In the genomic region with DNA sequence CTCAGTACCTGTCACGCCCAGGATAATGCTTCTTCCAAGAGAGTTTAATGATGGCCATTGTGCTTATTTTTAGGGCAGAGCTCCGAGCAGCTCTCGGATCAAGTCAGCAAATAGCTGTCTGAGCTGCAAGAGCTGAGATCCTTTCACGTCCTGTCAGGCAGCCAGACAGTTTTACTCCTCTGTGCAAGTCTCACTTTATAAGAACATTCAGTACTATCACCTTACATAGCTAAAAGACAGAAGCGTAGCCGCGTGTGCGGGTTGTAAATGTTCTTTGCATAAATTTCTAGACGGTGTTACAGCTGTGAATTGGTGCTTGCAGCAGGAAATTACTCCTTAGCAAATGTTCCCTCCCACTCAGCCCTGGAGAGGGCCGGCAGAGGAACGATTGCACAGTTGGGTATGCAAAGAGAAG, we compare ENCODE assay signal across 9 mouse cellular contexts. TPM values are rescaled to one million over a fixed set of nuclear protein-coding genes. Genes with fewer than 3 reads are reported as not detected.
DNase-seq lines count a peak whose midpoint lies in the region; ATAC-seq and TF ChIP-seq lines count a peak whose summit lies in the region.
"Had no signal": no experiment of that assay in that cellular context is flagged by ENCODE, and none has a peak within 500 bp of the region (broad histone marks: within the 10 kb centered on the region; RNA-seq: fewer than 3 reads in every experiment).

No protein-coding gene starts in this region.

- H3K27me3 ChIP-seq in embryonic facial prominence, embryonic 13.5 days = no peaks in the 10 kb centered on the region
- H3K27me3 ChIP-seq in forebrain, embryonic 15.5 days = no peaks in the 10 kb centered on the region
- H3K27me3 ChIP-seq in midbrain, embryonic 16.5 days (ENCODE audit: control insufficient read depth, insufficient read depth, low read depth, low read length) = no peaks in the 10 kb centered on the region

- H3K4me3 ChIP-seq in layer of hippocampus, adult 2 months = no peak overlapping the region; the same call in 1 of the 2 replicates
- H3K4me3 ChIP-seq in embryonic facial prominence, embryonic 13.5 days = no peak overlapping the region
- no peak overlapping the region for H3K4me3 ChIP-seq in forebrain, embryonic 15.5 days
- H3K4me3 ChIP-seq in midbrain, embryonic 16.5 days (ENCODE audit: low read depth, low read length) = no peak overlapping the region

- 0 out of 2 replicates have a peak, but pooled peaks cover 9% of the 10 kb centered on the region for H3K36me3 ChIP-seq in embryonic facial prominence, embryonic 13.5 days
- H3K36me3 ChIP-seq in forebrain, embryonic 15.5 days = no peaks in the 10 kb centered on the region
- H3K36me3 ChIP-seq in midbrain, embryonic 16.5 days (ENCODE audit: control insufficient read depth, insufficient read depth, low read length) = no peaks in the 10 kb centered on the region

- H3K9ac ChIP-seq in embryonic facial prominence, embryonic 13.5 days = peak overlapping the region; percentile 32; the same call in 1 of the 2 replicates
- H3K9ac ChIP-seq in forebrain, embryonic 15.5 days (replicated peaks) = 0 out of 2 replicates have a peak overlapping the region, but pooled peaks have one; percentile 3
- H3K9ac ChIP-seq in midbrain, embryonic 16.5 days (ENCODE audit: low read depth, low read length) = no peak overlapping the region

- no peak overlapping the region for H3K4me2 ChIP-seq in embryonic facial prominence, embryonic 13.5 days
- H3K4me2 ChIP-seq in forebrain, embryonic 15.5 days (replicated peaks) = no peak overlapping the region
- H3K4me2 ChIP-seq in midbrain, embryonic 16.5 days (ENCODE audit: low read length) = no peak overlapping the region

- DNase-seq in layer of hippocampus, adult 2 months (ENCODE audit: low spot score in 2 of 2) = no peak
- DNase-seq in layer of hippocampus, adult 9-11 months = no peak
- DNase-seq in layer of hippocampus, adult 11-12 months (ENCODE audit: low spot score) = no peak
- no peak for DNase-seq in gastrocnemius, postnatal 36 days
- DNase-seq: embryo, embryonic 11 days; lung, postnatal 36 days had no signal

- WGBS in embryonic facial prominence, embryonic 13.5 days = 64% methylated on average over 11 of the region's 11 CpGs
- WGBS in forebrain, embryonic 15.5 days = 23% methylated on average over 11 of the region's 11 CpGs
- 39% methylated on average over 11 of the region's 11 CpGs for WGBS in midbrain, embryonic 16.5 days

- ATAC-seq in embryonic facial prominence, embryonic 13.5 days (ENCODE audit: insufficient number of reproducible peaks, insufficient read depth, low FRiP score, low TSS enrichment, low read depth) = no peak
- ATAC-seq in forebrain, embryonic 15.5 days (replicated peaks) = no peak; the same call in 1 of the 2 replicates
- ATAC-seq in midbrain, embryonic 16.5 days = no peak

- no peaks in the 10 kb centered on the region for H3K9me3 ChIP-seq in embryonic facial prominence, embryonic 13.5 days
- no peaks in the 10 kb centered on the region for H3K9me3 ChIP-seq in forebrain, embryonic 15.5 days
- no peaks in the 10 kb centered on the region for H3K9me3 ChIP-seq in midbrain, embryonic 16.5 days (replicated peaks; ENCODE audit: control insufficient read depth, low read length, poor library complexity, severe bottlenecking)

- TF ChIP-seq CTCF in layer of hippocampus, adult 2 months (conservative IDR thresholded peaks at IDR 0.05) = no peak

- H3K27ac ChIP-seq in layer of hippocampus, adult 2 months = peak overlapping the region; percentile 53
- H3K27ac ChIP-seq in embryonic facial prominence, embryonic 13.5 days = no peak overlapping the region
- H3K27ac ChIP-seq in forebrain, embryonic 15.5 days (replicated peaks) = peak overlapping the region; percentile 76
- H3K27ac ChIP-seq in midbrain, embryonic 16.5 days (ENCODE audit: low read length) = peak overlapping the region; percentile 21; the same call in 1 of the 2 replicates

- H3K4me1 ChIP-seq in embryonic facial prominence, embryonic 13.5 days = peaks cover 5% of the 10 kb centered on the region; the same call in 1 of the 2 replicates
- H3K4me1 ChIP-seq in forebrain, embryonic 15.5 days = peaks cover 59% of the 10 kb centered on the region
- H3K4me1 ChIP-seq in midbrain, embryonic 16.5 days (ENCODE audit: control insufficient read depth, insufficient read depth, low read length) = peaks cover 10% of the 10 kb centered on the region

- intact Hi-C loops in gastrocnemius, postnatal 36 days (cut with DNase I) = no loop called here

RNA-seq across cellular contexts. Expression of gene Spata13, which starts 59.3 kb away (rescaled TPM):
- 10 to 100 TPM; 23.2 to 31.1 TPM for total RNA-seq in layer of hippocampus, adult 2 months (2021)
- polyA plus RNA-seq in embryonic facial prominence, embryonic 13.5 days (2015; fragmentation: Nextera tagmentation; extraction: Ambion mirVana) = 15.8 and 17.8 TPM in 2 replicates
- 50.1 and 52.6 TPM in 2 replicates for polyA plus RNA-seq in forebrain, embryonic 15.5 days (2015; fragmentation: Nextera tagmentation; extraction: Ambion mirVana)
- 18.4 and 24.0 TPM in 2 replicates for polyA plus RNA-seq in midbrain, embryonic 16.5 days (2015; fragmentation: Nextera tagmentation; extraction: Ambion mirVana)
- 1 to 10 TPM; 2.4 to 2.8 TPM for total RNA-seq in gastrocnemius, postnatal 36 days (2021)
